Mouse (Mus musculus) erythroblast, embryonic 14.5 days (primary cell): ENCODE data around the gene Kxd1.

Source experiments
- GATA1 ChIP-seq: IDR thresholded peaks from 2 replicates; pipeline ENCODE4 v1.6.1; 2012; ENCODE audit warnings: low read length, inconsistent platforms, mixed read lengths
- TAL1 ChIP-seq: IDR thresholded peaks from 3 replicates; pipeline ENCODE4 v1.6.1; 2012; ENCODE audit warnings: low read length, inconsistent platforms, mixed read lengths

DNA sequence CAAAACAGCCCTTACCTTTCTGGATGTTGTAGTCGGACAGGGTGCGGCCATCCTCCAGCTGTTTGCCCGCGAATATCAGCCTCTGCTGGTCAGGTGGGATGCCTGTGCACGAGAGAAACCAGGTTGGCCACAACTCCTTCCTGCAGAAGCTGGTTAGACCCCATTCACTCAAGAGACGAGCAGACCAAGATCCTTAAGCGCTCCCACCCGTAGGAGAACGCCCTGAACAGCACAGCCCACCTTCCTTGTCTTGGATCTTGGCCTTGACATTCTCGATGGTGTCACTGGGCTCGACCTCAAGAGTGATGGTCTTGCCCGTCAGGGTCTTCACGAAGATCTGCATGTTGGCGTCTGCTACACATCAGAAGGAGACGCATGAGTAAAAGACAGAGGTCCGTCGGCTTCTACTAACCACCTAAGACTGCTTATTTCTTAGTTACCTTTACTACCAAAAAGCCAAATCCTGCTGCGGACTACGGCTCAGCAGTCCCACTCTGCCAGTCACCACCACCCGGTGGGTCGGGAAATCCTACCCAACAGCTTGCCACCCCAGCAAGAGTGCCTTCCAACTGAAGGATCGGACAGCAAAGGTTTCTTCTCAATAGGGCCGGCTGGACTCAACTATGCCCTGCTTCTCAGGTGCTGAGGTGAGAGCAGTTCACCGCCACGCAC, 18.3 kb downstream of the Kxd1 start:
- TF ChIP-seq GATA1 (no peak), TAL1 (no peak)
